Mouse (Mus musculus) liver, embryonic 16.5 days (tissue): ENCODE data around the gene S100a5. TPM values are rescaled to one million over a fixed set of nuclear protein-coding genes. Genes with fewer than 3 reads are reported as not detected.

Source experiments
- ATAC-seq: fragments of 200-750 bp; cut with Nextera tagmentation; 2 replicates; pipeline ENCODE4 v1.8.0; 2017; ENCODE audit warnings: low read depth, mild to moderate bottlenecking, moderate number of reproducible peaks, moderate library complexity
- H3K27ac ChIP-seq: fragments of 300-500 bp; sonication (generic); 2 replicates; pipeline ENCODE4 v1.5.1; 2014; ENCODE audit warnings: mild to moderate bottlenecking, low read length
- H3K27me3 ChIP-seq: fragments of 300-500 bp; sonication (generic); 2 replicates; pipeline ENCODE4 v1.6.1; 2014; ENCODE audit warnings: low read depth, low read length, mixed read lengths; ENCODE audit not compliant: control insufficient read depth, insufficient read depth
- H3K36me3 ChIP-seq: fragments of 300-500 bp; sonication (generic); 2 replicates; pipeline ENCODE4 v1.6.1; 2014; ENCODE audit warnings: mild to moderate bottlenecking; ENCODE audit not compliant: control insufficient read depth, insufficient read depth
- H3K4me1 ChIP-seq: fragments of 300-500 bp; sonication (generic); 2 replicates; pipeline ENCODE4 v1.6.1; 2014; ENCODE audit warnings: low read depth, low read length, mixed read lengths; ENCODE audit not compliant: control insufficient read depth
- H3K4me2 ChIP-seq: fragments of 300-500 bp; sonication (generic); 2 replicates; pipeline ENCODE4 v1.6.1; 2014; ENCODE audit warnings: low read depth, low read length, mixed read lengths
- H3K4me3 ChIP-seq: fragments of 300-500 bp; sonication (generic); 2 replicates; pipeline ENCODE4 v1.5.1; 2014; ENCODE audit warnings: low read depth, mild to moderate bottlenecking, low read length
- H3K9ac ChIP-seq: fragments of 300-500 bp; sonication (generic); 2 replicates; pipeline ENCODE4 v1.6.1; 2014; ENCODE audit warnings: low read depth, low read length
- H3K9me3 ChIP-seq: fragments of 300-500 bp; sonication (generic); replicated peaks from 2 replicates; pipeline ENCODE4 v1.6.1; 2016; ENCODE audit warnings: low read length; ENCODE audit not compliant: control insufficient read depth
- WGBS: fragments of 180-500 bp; shearing (Covaris S2); extraction: QIAGEN DNeasy Blood & Tissue Kit; methylation state at CpG from one replicate; pipeline ENCODE4 v1.1.7; 2014; ENCODE audit not compliant: insufficient replicate concordance; 5-methylcytosine and 5-hydroxymethylcytosine counted together
- polyA plus RNA-seq: library from polyadenylated mRNA; unstranded; fragments of >200 nt; fragmentation: Nextera tagmentation; extraction: Ambion mirVana; gene quantifications from 2 replicates; pipeline ENCODE4 v1.2.1, GENCODE M21; 2015

Gene S100a5
- not detected in 2 replicates for polyA plus RNA-seq

GRCm38 (mm10) chr3:90608223-90608622, at the start of gene S100a5:
Gene S100a5 (plus strand): TSS chr3:90608523.
- H3K27ac ChIP-seq = no peak within 1 kb of the TSS
- ATAC-seq = no peak
- no peaks in the 10 kb centered on the region for H3K9me3 ChIP-seq
- H3K4me2 ChIP-seq = no peak within 1 kb of the TSS
- peaks cover 4% of the 10 kb centered on the region for H3K4me1 ChIP-seq
- H3K4me3 ChIP-seq = no peak within 1 kb of the TSS
- H3K27me3 ChIP-seq = peaks cover 2% of the 10 kb centered on the region; the same call in 1 of the 2 replicates
- no peaks in the 10 kb centered on the region for H3K36me3 ChIP-seq
- H3K9ac ChIP-seq = no peak within 1 kb of the TSS
- 29% methylated on average over 3 of the region's 3 CpGs for WGBS

DNA sequence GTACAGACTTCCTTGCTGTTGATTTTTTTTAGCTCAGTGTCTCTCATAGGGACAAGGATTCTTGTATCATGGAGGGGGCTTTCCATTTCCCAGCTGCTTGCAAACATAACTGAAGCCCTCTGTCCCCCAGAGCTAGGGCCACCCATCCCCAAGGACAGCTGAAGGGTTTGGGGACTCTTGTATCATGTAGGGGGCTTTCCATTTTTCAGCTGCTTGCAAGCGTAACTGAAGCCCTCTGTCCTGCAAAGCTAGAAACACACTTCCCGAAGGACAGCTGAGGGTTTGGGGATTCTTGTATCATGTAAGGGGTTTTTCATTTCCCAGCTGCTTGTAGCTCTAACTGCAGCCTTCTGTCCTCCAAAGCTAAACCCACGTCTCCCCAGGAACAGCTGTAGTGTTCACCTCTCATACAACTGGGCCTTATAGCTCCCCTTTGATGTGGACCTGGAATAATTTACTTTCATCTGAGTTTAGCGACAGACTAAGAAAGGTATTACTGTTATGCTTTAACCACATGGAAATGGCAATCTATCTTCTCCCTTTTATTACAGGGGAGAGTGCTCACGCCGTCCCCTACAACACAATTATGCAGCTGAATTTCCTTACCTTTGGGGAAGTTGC, 48.2 kb upstream of the S100a5 start, which contains the start of gene S100a3:
Gene S100a3, plus strand, starts transcription at position 571 of the 621 bp plus-strand sequence.
- H3K9me3 ChIP-seq = no peaks in the 10 kb centered on the region
- no peak for ATAC-seq
- no peaks in the 10 kb centered on the region for H3K36me3 ChIP-seq
- H3K9ac ChIP-seq = no peak within 1 kb of the TSS
- no peak within 1 kb of the TSS for H3K27ac ChIP-seq
- no peaks in the 10 kb centered on the region for H3K27me3 ChIP-seq
- H3K4me1 ChIP-seq = no peaks in the 10 kb centered on the region
- H3K4me3 ChIP-seq = no peak within 1 kb of the TSS
- WGBS = 53% methylated on average over 6 of the region's 6 CpGs
- H3K4me2 ChIP-seq = no peak within 1 kb of the TSS

GRCm38 (mm10) chr3:90574691-90575090, 33.6 kb upstream of the S100a5 start:
- H3K4me3 ChIP-seq = no peak overlapping the region
- no peak overlapping the region for H3K9ac ChIP-seq
- no peaks in the 10 kb centered on the region for H3K36me3 ChIP-seq
- H3K27me3 ChIP-seq = no peaks in the 10 kb centered on the region
- no peak overlapping the region for H3K4me2 ChIP-seq
- no peak for ATAC-seq
- no peaks in the 10 kb centered on the region for H3K9me3 ChIP-seq
- WGBS = 64% methylated on average over 5 of the region's 5 CpGs
- no peak overlapping the region for H3K27ac ChIP-seq
- no peaks in the 10 kb centered on the region for H3K4me1 ChIP-seq

- 55% methylated on average over 3 of the region's 3 CpGs for WGBS
- Histone ChIP-seq H3K36me3 (no peaks in the 10 kb centered on the region), H3K27ac (no peak overlapping the region), H3K4me1 (no peaks in the 10 kb centered on the region), H3K27me3 (no peaks in the 10 kb centered on the region), H3K4me2 (no peak overlapping the region), H3K4me3 (no peak overlapping the region), H3K9me3 (no peaks in the 10 kb centered on the region), H3K9ac (no peak overlapping the region)
- ATAC-seq = no peak
Measured at GRCm38 (mm10) chr3:90575320-90575719, 33.0 kb upstream of the S100a5 start.

DNA sequence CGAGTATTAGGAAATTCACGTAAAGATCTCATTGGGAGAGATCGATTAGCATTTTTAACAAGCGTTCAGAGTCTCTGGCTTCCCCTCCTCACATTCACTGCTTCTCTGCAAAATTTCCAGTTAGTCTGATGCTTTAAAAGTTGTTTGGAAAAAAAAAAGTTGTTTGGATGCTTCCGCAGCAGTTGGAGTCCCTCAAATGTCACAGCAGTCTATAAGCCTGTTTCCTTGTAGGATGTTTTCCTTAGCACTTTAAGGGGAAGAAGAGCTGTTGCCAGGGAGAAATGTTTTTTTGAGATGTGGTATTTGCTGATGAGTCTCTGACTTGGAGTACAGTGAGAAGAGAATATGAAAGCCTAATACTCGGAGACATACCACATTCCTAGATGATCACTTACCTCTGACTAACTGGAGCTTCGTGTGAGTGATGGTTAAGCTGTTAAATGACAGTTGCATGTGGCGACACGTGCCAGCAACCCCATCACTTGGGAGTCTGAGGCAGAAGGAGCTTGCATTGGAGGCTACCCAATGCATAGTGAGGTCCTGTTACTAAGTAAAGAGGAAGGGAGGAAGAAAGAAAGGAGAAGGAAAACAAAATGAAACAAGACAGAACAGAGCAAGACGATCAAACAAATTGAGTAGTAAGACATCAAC, 31.8 kb upstream of the S100a5 start:
- no peaks in the 10 kb centered on the region for H3K36me3 ChIP-seq
- H3K27me3 ChIP-seq = no peaks in the 10 kb centered on the region
- no peak overlapping the region for H3K9ac ChIP-seq
- 60% methylated on average over 10 of the region's 10 CpGs for WGBS
- no peak overlapping the region for H3K4me3 ChIP-seq
- no peak overlapping the region for H3K4me2 ChIP-seq
- no peaks in the 10 kb centered on the region for H3K4me1 ChIP-seq
- H3K27ac ChIP-seq = no peak overlapping the region
- no peak for ATAC-seq
- H3K9me3 ChIP-seq = no peaks in the 10 kb centered on the region

GRCm38 (mm10) chr3:90579433-90579832, 28.9 kb upstream of the S100a5 start:
- Histone ChIP-seq H3K9ac (no peak overlapping the region), H3K4me1 (no peaks in the 10 kb centered on the region), H3K27me3 (no peaks in the 10 kb centered on the region), H3K4me2 (no peak overlapping the region), H3K27ac (no peak overlapping the region), H3K4me3 (no peak overlapping the region), H3K9me3 (no peaks in the 10 kb centered on the region), H3K36me3 (no peaks in the 10 kb centered on the region)
- ATAC-seq = no peak
- 53% methylated on average over 7 of the region's 7 CpGs for WGBS

DNA sequence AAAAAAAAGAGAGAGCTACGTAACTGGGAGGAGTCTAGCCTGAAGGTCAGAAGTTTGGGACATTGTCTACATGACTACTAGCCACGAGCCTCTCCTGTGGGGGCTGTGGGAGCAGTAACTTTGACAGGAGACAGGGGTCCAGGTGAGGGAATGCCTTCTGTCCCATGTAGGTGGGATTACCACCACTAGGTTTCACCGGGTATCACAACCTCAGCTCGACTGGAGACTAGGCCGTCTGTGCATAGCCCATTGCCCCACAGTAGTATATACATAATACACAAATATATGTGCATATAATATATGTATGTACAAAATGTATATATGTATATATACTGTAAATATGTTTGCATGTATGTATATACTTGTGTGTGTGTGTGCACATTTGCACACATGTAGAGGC, 27.2 kb upstream of the S100a5 start:
- no peak overlapping the region for H3K4me2 ChIP-seq
- 77% methylated on average over 5 of the region's 5 CpGs for WGBS
- ATAC-seq = no peak

DNA sequence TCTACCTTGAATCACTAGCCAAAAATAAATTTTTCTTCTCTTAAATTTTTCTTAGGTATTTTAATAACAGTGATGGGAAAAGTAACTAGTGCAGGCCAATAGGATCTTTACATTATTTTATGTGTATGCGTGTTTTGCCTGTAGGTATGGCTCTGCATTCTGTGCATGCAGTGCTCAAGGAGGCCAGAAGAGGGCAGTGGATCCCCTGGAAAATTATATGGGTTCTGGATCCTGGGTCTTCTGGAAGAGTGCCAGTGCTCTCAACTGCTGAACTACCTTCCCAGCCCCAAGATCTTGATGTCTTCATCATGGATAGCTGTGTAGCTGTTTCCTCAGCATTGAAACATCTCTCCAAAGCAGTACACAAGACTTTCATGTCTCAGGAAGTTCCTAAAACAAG, 26.2 kb upstream of the S100a5 start:
- H3K4me3 ChIP-seq = no peak overlapping the region
- no peak for ATAC-seq
- WGBS = 80% methylated on average over 1 of the region's 1 CpGs
- no peaks in the 10 kb centered on the region for H3K27me3 ChIP-seq
- H3K4me2 ChIP-seq = no peak overlapping the region
- no peaks in the 10 kb centered on the region for H3K9me3 ChIP-seq
- H3K36me3 ChIP-seq = no peaks in the 10 kb centered on the region
- no peak overlapping the region for H3K27ac ChIP-seq
- no peak overlapping the region for H3K9ac ChIP-seq
- no peaks in the 10 kb centered on the region; the same call in 1 of the 2 replicates for H3K4me1 ChIP-seq

More for the DNA sequence above, 27.2 kb upstream of the S100a5 start:
- Histone ChIP-seq H3K9ac (no peak overlapping the region), H3K27ac (no peak overlapping the region), H3K27me3 (no peaks in the 10 kb centered on the region), H3K4me3 (no peak overlapping the region), H3K36me3 (no peaks in the 10 kb centered on the region), H3K4me1 (no peaks in the 10 kb centered on the region; the same call in 1 of the 2 replicates), H3K9me3 (no peaks in the 10 kb centered on the region)

DNA sequence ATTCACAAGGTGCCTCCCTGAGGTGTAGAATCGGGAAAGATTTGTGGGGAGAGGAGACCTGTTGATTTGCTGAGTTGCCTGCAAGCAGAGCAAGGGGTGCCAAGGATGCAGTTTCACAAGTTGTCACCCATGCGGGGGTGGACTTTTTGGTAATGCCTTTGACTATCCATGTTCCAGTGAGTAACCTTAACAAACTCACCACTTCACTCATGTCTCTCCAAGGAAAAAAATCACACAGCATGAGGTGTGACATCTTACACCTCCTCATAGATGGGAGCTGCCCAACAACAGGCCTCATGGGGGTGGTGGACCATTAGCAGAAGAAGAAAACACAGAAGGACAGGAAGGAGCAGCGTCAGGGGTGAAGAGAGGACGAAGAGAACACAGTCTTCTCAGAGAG, 25.8 kb upstream of the S100a5 start:
- WGBS = 71% methylated on average over 4 of the region's 4 CpGs
- ATAC-seq = no peak
- no peaks in the 10 kb centered on the region for H3K9me3 ChIP-seq
- H3K27ac ChIP-seq = no peak overlapping the region
- H3K4me1 ChIP-seq = no peaks in the 10 kb centered on the region; the same call in 1 of the 2 replicates
- no peak overlapping the region for H3K9ac ChIP-seq
- H3K4me3 ChIP-seq = no peak overlapping the region
- no peak overlapping the region for H3K4me2 ChIP-seq
- no peaks in the 10 kb centered on the region for H3K27me3 ChIP-seq
- H3K36me3 ChIP-seq = no peaks in the 10 kb centered on the region
